Mouse (Mus musculus): ENCODE measurements around the gene Brd7. TPM values are rescaled to one million over a fixed set of nuclear protein-coding genes. Genes with fewer than 3 reads are reported as not detected.
A peak's percentile ranks its signal among the peaks of the same experiment; 100 is the strongest.

The Brd7 gene
- polyA plus RNA-seq (2014; fragmentation: Nextera tagmentation; extraction: Ambion mirVana) = 88.3 and 99.6 TPM in 2 replicates

DNA sequence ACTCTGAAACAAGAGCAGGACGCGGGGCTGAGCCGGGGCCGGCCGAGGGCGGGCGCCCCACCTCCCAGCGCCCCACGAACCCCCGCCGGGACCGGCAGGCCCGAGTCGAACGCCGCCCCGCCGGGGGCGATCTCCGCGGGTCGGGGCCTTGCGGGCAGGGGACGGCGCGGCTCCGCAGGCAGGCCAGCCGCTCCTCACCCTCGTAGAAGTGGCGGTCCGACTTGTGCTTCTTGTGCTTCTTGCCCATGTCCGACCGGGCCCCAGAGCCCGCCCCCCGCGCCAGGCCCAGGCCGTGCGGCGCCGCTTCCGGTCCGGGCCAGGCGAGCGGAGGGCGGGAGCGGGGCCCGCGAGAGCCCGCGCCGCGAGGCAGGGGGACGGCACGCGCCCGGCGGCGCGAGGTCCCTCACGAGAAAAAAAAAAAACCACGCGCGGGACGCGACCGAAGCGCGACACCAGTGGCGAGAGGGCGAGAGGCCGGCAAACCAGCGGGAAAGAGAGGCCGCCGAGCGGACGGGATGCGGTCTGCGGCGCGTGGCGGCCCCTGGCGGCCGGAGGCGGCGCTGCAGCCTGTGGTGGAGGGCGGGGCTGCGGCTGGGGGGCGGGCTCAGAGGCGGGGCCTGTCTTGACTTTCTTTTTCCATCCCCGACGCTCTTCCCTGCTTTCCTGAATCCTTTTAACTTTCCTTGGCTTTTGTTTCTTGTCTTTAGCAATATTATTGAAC, at the start of gene Brd7:
TSS of gene Brd7 (minus strand) at position 487 of the 721 bp plus-strand sequence.
- WGBS = under 1% methylated on average over 88 of the region's 91 CpGs
- Histone ChIP-seq H3K4me3 (ENCODE audit: low read depth, low read length) (peak within 1 kb of the TSS; percentile 88), H3K27ac (ENCODE audit: low read depth, low read length) (peak within 1 kb of the TSS; percentile 58; the same call in 1 of the 2 replicates), H3K9me3 (ENCODE audit: control insufficient read depth, low read length) (no peaks in the 10 kb centered on the region), H3K4me1 (ENCODE audit: control insufficient read depth, insufficient read depth, low read length) (peaks cover 10% of the 10 kb centered on the region; the same call in 1 of the 2 replicates), H3K4me2 (ENCODE audit: low read depth) (peak within 1 kb of the TSS; percentile 92), H3K9ac (ENCODE audit: low read length) (peak within 1 kb of the TSS; percentile 93), H3K36me3 (ENCODE audit: control insufficient read depth, insufficient read depth, low read length) (peaks cover 10% of the 10 kb centered on the region), H3K27me3 (ENCODE audit: control insufficient read depth, insufficient read depth, low read length) (no peaks in the 10 kb centered on the region)
- ATAC-seq (ENCODE audit: insufficient read depth, low FRiP score, low TSS enrichment) (peak; percentile 86), DNase-seq (ENCODE audit: low spot score) (peak; percentile 85)

GRCm38 (mm10) chr8:88411461-88411860, 49.5 kb upstream of the Brd7 start:
- DNase-seq (ENCODE audit: low spot score) (no peak), ATAC-seq (ENCODE audit: insufficient read depth, low FRiP score, low TSS enrichment) (no peak)
- H3K9ac ChIP-seq (ENCODE audit: low read length) = no peak overlapping the region
- H3K4me1 ChIP-seq (ENCODE audit: control insufficient read depth, insufficient read depth, low read length) = no peaks in the 10 kb centered on the region
- H3K9me3 ChIP-seq (ENCODE audit: control insufficient read depth, low read length) = no peaks in the 10 kb centered on the region
- H3K4me2 ChIP-seq (ENCODE audit: low read depth) = no peak overlapping the region
- no peaks in the 10 kb centered on the region for H3K36me3 ChIP-seq (ENCODE audit: control insufficient read depth, insufficient read depth, low read length)
- H3K27ac ChIP-seq (ENCODE audit: low read depth, low read length) = no peak overlapping the region
- no peaks in the 10 kb centered on the region for H3K27me3 ChIP-seq (ENCODE audit: control insufficient read depth, insufficient read depth, low read length)
- H3K4me3 ChIP-seq (ENCODE audit: low read depth, low read length) = no peak overlapping the region
- WGBS = 44% methylated on average over 6 of the region's 6 CpGs

DNA sequence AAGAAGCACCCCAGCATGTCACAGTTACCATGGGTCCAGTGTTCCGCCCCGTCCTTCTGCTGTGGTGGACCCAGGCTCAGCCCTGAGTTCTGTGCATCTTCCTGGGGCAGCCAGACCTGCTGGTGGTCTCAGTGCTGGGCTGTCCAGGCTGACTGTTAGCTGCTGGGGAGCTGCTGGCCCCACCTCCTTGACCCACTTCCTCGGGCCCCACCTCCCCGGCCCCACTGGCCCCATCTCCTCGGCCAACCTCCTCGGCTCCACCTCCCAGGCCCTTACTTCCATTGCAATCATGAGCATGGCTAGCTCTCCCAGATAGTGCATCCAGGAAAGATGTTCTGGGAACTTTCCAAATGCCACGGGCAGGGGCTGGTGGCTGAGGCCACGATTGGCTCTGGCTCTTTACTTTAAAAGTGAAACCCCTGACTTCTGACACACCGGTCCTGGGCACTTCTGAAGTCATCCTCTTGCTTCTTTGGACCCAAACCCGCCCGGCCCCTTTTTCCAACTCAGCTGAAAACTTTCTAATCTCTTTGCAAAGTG, 47.5 kb upstream of the Brd7 start:
- H3K27me3 ChIP-seq (ENCODE audit: control insufficient read depth, insufficient read depth, low read length) = no peaks in the 10 kb centered on the region

DNA sequence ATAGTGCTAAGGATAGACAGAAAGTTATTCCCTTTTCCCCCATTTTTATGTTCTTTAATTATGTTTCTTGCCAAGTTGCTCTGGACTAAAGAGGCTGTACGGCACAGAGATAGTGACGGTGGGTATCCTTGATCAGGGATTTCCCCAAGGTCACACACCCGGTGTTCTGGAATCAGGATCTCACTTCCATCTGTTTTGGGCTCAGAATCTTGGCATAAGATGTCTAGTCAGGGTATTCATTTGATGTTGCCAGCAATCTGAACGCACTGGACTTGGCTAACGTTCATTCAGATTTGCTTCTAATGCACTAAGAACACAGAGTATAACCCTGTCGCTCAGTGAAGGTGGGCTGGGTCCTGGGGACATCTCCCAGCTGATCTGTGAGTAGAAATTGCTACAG, 45.7 kb upstream of the Brd7 start:
- ATAC-seq (ENCODE audit: insufficient read depth, low FRiP score, low TSS enrichment) (no peak), DNase-seq (ENCODE audit: low spot score) (no peak)
- no peaks in the 10 kb centered on the region for H3K36me3 ChIP-seq (ENCODE audit: control insufficient read depth, insufficient read depth, low read length)
- H3K27me3 ChIP-seq (ENCODE audit: control insufficient read depth, insufficient read depth, low read length) = no peaks in the 10 kb centered on the region
- H3K4me3 ChIP-seq (ENCODE audit: low read depth, low read length) = no peak overlapping the region
- no peaks in the 10 kb centered on the region for H3K4me1 ChIP-seq (ENCODE audit: control insufficient read depth, insufficient read depth, low read length)
- WGBS = 94% methylated on average over 6 of the region's 6 CpGs
- no peak overlapping the region for H3K9ac ChIP-seq (ENCODE audit: low read length)
- H3K9me3 ChIP-seq (ENCODE audit: control insufficient read depth, low read length) = no peaks in the 10 kb centered on the region
- H3K4me2 ChIP-seq (ENCODE audit: low read depth) = no peak overlapping the region
- no peak overlapping the region for H3K27ac ChIP-seq (ENCODE audit: low read depth, low read length)

More for the DNA sequence above, 47.5 kb upstream of the Brd7 start:
- ATAC-seq (ENCODE audit: insufficient read depth, low FRiP score, low TSS enrichment) (no peak), DNase-seq (ENCODE audit: low spot score) (no peak)
- WGBS = 62% methylated on average over 11 of the region's 11 CpGs
- Histone ChIP-seq H3K4me3 (ENCODE audit: low read depth, low read length) (no peak overlapping the region), H3K4me1 (ENCODE audit: control insufficient read depth, insufficient read depth, low read length) (no peaks in the 10 kb centered on the region), H3K4me2 (ENCODE audit: low read depth) (no peak overlapping the region), H3K9ac (ENCODE audit: low read length) (no peak overlapping the region), H3K9me3 (ENCODE audit: control insufficient read depth, low read length) (no peaks in the 10 kb centered on the region), H3K36me3 (ENCODE audit: control insufficient read depth, insufficient read depth, low read length) (no peaks in the 10 kb centered on the region), H3K27ac (ENCODE audit: low read depth, low read length) (no peak overlapping the region)

GRCm38 (mm10) chr8:88398060-88398459, 36.1 kb upstream of the Brd7 start:
- Histone ChIP-seq H3K9me3 (ENCODE audit: control insufficient read depth, low read length) (no peaks in the 10 kb centered on the region), H3K36me3 (ENCODE audit: control insufficient read depth, insufficient read depth, low read length) (no peaks in the 10 kb centered on the region), H3K4me3 (ENCODE audit: low read depth, low read length) (no peak overlapping the region), H3K27ac (ENCODE audit: low read depth, low read length) (no peak overlapping the region), H3K4me1 (ENCODE audit: control insufficient read depth, insufficient read depth, low read length) (no peaks in the 10 kb centered on the region), H3K4me2 (ENCODE audit: low read depth) (no peak overlapping the region), H3K27me3 (ENCODE audit: control insufficient read depth, insufficient read depth, low read length) (no peaks in the 10 kb centered on the region), H3K9ac (ENCODE audit: low read length) (no peak overlapping the region)
- DNase-seq (ENCODE audit: low spot score) (no peak), ATAC-seq (ENCODE audit: insufficient read depth, low FRiP score, low TSS enrichment) (no peak)
- WGBS = 89% methylated on average over 4 of the region's 4 CpGs

GRCm38 (mm10) chr8:88393298-88393697, 31.3 kb upstream of the Brd7 start:
- DNase-seq (ENCODE audit: low spot score) (no peak), ATAC-seq (ENCODE audit: insufficient read depth, low FRiP score, low TSS enrichment) (no peak)
- no peak overlapping the region for H3K27ac ChIP-seq (ENCODE audit: low read depth, low read length)
- H3K9ac ChIP-seq (ENCODE audit: low read length) = no peak overlapping the region
- no peaks in the 10 kb centered on the region for H3K4me1 ChIP-seq (ENCODE audit: control insufficient read depth, insufficient read depth, low read length)
- no peaks in the 10 kb centered on the region for H3K27me3 ChIP-seq (ENCODE audit: control insufficient read depth, insufficient read depth, low read length)
- no peaks in the 10 kb centered on the region for H3K9me3 ChIP-seq (ENCODE audit: control insufficient read depth, low read length)
- 90% methylated on average over 3 of the region's 3 CpGs for WGBS
- no peaks in the 10 kb centered on the region for H3K36me3 ChIP-seq (ENCODE audit: control insufficient read depth, insufficient read depth, low read length)
- H3K4me3 ChIP-seq (ENCODE audit: low read depth, low read length) = no peak overlapping the region
- no peak overlapping the region for H3K4me2 ChIP-seq (ENCODE audit: low read depth)

DNA sequence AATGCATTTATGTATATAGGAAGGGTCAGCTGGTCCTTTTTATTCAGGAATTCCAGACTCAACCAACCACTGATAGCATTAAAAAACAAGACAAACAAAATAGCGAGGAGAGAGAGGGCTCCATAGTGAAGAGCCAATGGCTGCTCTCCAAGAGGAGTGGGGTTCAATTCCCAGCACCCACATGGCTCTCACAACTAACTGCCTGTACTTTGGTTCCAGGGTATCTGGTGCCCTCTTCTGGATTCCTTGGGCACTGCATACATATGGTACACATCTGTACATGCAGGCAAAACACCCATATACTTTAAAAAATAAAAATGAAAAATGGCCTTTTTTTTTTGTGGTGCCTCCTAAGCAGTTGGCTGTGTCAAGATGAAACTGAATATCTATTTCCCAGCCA, 28.8 kb upstream of the Brd7 start:
- no peaks in the 10 kb centered on the region for H3K4me1 ChIP-seq (ENCODE audit: control insufficient read depth, insufficient read depth, low read length)
- no peak overlapping the region for H3K27ac ChIP-seq (ENCODE audit: low read depth, low read length)
- 89% methylated on average over 1 of the region's 1 CpGs for WGBS
- H3K27me3 ChIP-seq (ENCODE audit: control insufficient read depth, insufficient read depth, low read length) = no peaks in the 10 kb centered on the region
- DNase-seq (ENCODE audit: low spot score) (no peak), ATAC-seq (ENCODE audit: insufficient read depth, low FRiP score, low TSS enrichment) (no peak)
- no peak overlapping the region for H3K4me2 ChIP-seq (ENCODE audit: low read depth)
- H3K4me3 ChIP-seq (ENCODE audit: low read depth, low read length) = no peak overlapping the region
- no peaks in the 10 kb centered on the region for H3K9me3 ChIP-seq (ENCODE audit: control insufficient read depth, low read length)
- no peak overlapping the region for H3K9ac ChIP-seq (ENCODE audit: low read length)
- H3K36me3 ChIP-seq (ENCODE audit: control insufficient read depth, insufficient read depth, low read length) = no peaks in the 10 kb centered on the region

- 71% methylated on average over 7 of the region's 7 CpGs for WGBS
- H3K27ac ChIP-seq (ENCODE audit: low read depth, low read length) = no peak overlapping the region
Observed at GRCm38 (mm10) chr8:88388691-88389239, 26.8 kb upstream of the Brd7 start.

GRCm38 (mm10) chr8:88387874-88388273, 25.9 kb upstream of the Brd7 start:
- H3K36me3 ChIP-seq (ENCODE audit: control insufficient read depth, insufficient read depth, low read length) = no peaks in the 10 kb centered on the region
- H3K27ac ChIP-seq (ENCODE audit: low read depth, low read length) = no peak overlapping the region
- no peaks in the 10 kb centered on the region for H3K9me3 ChIP-seq (ENCODE audit: control insufficient read depth, low read length)
- DNase-seq (ENCODE audit: low spot score) (no peak), ATAC-seq (ENCODE audit: insufficient read depth, low FRiP score, low TSS enrichment) (no peak)
- H3K27me3 ChIP-seq (ENCODE audit: control insufficient read depth, insufficient read depth, low read length) = no peaks in the 10 kb centered on the region
- H3K4me3 ChIP-seq (ENCODE audit: low read depth, low read length) = no peak overlapping the region
- no peaks in the 10 kb centered on the region for H3K4me1 ChIP-seq (ENCODE audit: control insufficient read depth, insufficient read depth, low read length)
- 86% methylated on average over 8 of the region's 8 CpGs for WGBS
- no peak overlapping the region for H3K4me2 ChIP-seq (ENCODE audit: low read depth)
- H3K9ac ChIP-seq (ENCODE audit: low read length) = no peak overlapping the region

More at GRCm38 (mm10) chr8:88388691-88389239, 26.8 kb upstream of the Brd7 start:
- Histone ChIP-seq H3K4me2 (ENCODE audit: low read depth) (no peak overlapping the region), H3K27me3 (ENCODE audit: control insufficient read depth, insufficient read depth, low read length) (no peaks in the 10 kb centered on the region), H3K4me3 (ENCODE audit: low read depth, low read length) (no peak overlapping the region), H3K36me3 (ENCODE audit: control insufficient read depth, insufficient read depth, low read length) (no peaks in the 10 kb centered on the region), H3K4me1 (ENCODE audit: control insufficient read depth, insufficient read depth, low read length) (no peaks in the 10 kb centered on the region), H3K9ac (ENCODE audit: low read length) (no peak overlapping the region), H3K9me3 (ENCODE audit: control insufficient read depth, low read length) (no peaks in the 10 kb centered on the region)
- no peak for ATAC-seq (ENCODE audit: insufficient read depth, low FRiP score, low TSS enrichment)
- no peak for DNase-seq (ENCODE audit: low spot score)

All from neural tube, embryonic 11.5 days (tissue).